Mouse (Mus musculus): ENCODE data around the gene Pctp. TPM values are rescaled to one million over a fixed set of nuclear protein-coding genes. Genes with fewer than 3 reads are reported as not detected.
A peak's percentile ranks its signal among the peaks of the same experiment; 100 is the strongest.

The Pctp gene
- total and polyA plus RNA-seq, 3 experiments, result 24.6 to 31.8 (median 28.0) TPM

GRCm38 (mm10) chr11:89945159-89945558 lies 57.5 kb downstream of the Pctp start:
- Histone ChIP-seq H3K9ac (ENCODE audit: insufficient read depth, low read depth) (no peak overlapping the region), H3K27ac (ENCODE audit: insufficient read depth, low read depth) (no peak overlapping the region), H3K9me3 (replicated peaks; ENCODE audit: low read length) (no peaks in the 10 kb centered on the region), H3K4me3 (replicated peaks in 1 of 3; ENCODE audit: low read depth in 2 of 3, low read length in 2 of 3, poor library complexity in 1 of 3) (no peak overlapping the region), H3K4me1 (ENCODE audit: control insufficient read depth in 1 of 2, insufficient read depth in 2 of 2) (peaks cover 0 to 9% of the 10 kb centered on the region in 2 experiments; a peak in 2 of 4 replicates), H3K36me3 (replicated peaks in 1 of 2; ENCODE audit: control insufficient read depth in 1 of 2, insufficient read depth in 1 of 2, low read length in 1 of 2) (no peaks in the 10 kb centered on the region), H3K79me2 (replicated peaks; ENCODE audit: control insufficient read depth, extremely low read depth, insufficient read depth, poor library complexity, severe bottlenecking) (no peaks in the 10 kb centered on the region), H3K4me2 (ENCODE audit: insufficient read depth, low read depth, poor library complexity, severe bottlenecking) (no peak overlapping the region), H3K27me3 (replicated peaks) (no peaks in the 10 kb centered on the region)
- no peak for TF ChIP-seq MAFK (IDR thresholded peaks at IDR 0.05; ENCODE audit: insufficient replicate concordance, low read length)
- no peak for TF ChIP-seq POLR2A (IDR thresholded peaks at IDR 0.05; ENCODE audit: low read depth, low read length)
- no peak for TF ChIP-seq GABPA (IDR thresholded peaks at IDR 0.05; ENCODE audit: insufficient replicate concordance, low read depth, low read length)
- TF ChIP-seq MXI1 (IDR thresholded peaks at IDR 0.05; ENCODE audit: low read depth, low read length), result no peak
- TF ChIP-seq ZKSCAN1 (IDR thresholded peaks at IDR 0.05; ENCODE audit: borderline replicate concordance, low read depth, low read length), result no peak
- no peak for TF ChIP-seq UBTF (IDR thresholded peaks at IDR 0.05; ENCODE audit: low read depth, low read length)
- TF ChIP-seq RAD21 (IDR thresholded peaks at IDR 0.05; ENCODE audit: low read depth, low read length), result no peak
- TF ChIP-seq USF2 (conservative IDR thresholded peaks at IDR 0.05; ENCODE audit: low read depth, low read length), result no peak
- TF ChIP-seq NRF1 (IDR thresholded peaks at IDR 0.05; ENCODE audit: low read depth, low read length), result no peak
- TF ChIP-seq CHD2 (IDR thresholded peaks at IDR 0.05; ENCODE audit: low read length), result no peak
- TF ChIP-seq JUN (IDR thresholded peaks at IDR 0.05; ENCODE audit: insufficient read depth, low read depth, low read length), result no peak
- TF ChIP-seq SIN3A (IDR thresholded peaks at IDR 0.05; ENCODE audit: low read length), result no peak
- TF ChIP-seq MYC (IDR thresholded peaks at IDR 0.05; ENCODE audit: low read depth, low read length), result no peak
- no peak for TF ChIP-seq MAZ (IDR thresholded peaks at IDR 0.05; ENCODE audit: low read depth, low read length)
- in situ Hi-C loops (cut with MboI; ENCODE audit: low pct_ligation_motif_present, low pct_unique_long_range_greater_than_20kb, low sequenced_read_pairs), result no loop called here
- no peak for DNase-seq (ENCODE audit: extremely low read depth)
- dilution Hi-C loops (cut with MboI; ENCODE audit: extremely low pct_ligation_motif_present, extremely low pct_unique_long_range_greater_than_20kb, low sequenced_read_pairs), result no loop called here

GRCm38 (mm10) chr11:89937241-89937640 lies 65.5 kb downstream of the Pctp start:
- Histone ChIP-seq H3K4me2 (ENCODE audit: insufficient read depth, low read depth, poor library complexity, severe bottlenecking) (peak overlapping the region; percentile 48; the same call in 1 of the 2 replicates), H3K79me2 (replicated peaks; ENCODE audit: control insufficient read depth, extremely low read depth, insufficient read depth, poor library complexity, severe bottlenecking) (no peaks in the 10 kb centered on the region), H3K9me3 (replicated peaks; ENCODE audit: low read length) (no peaks in the 10 kb centered on the region), H3K27ac (ENCODE audit: insufficient read depth, low read depth) (no peak overlapping the region), H3K27me3 (replicated peaks) (peaks cover 1% of the 10 kb centered on the region), H3K4me1 (ENCODE audit: control insufficient read depth in 1 of 2, insufficient read depth in 2 of 2) (peaks cover 0 to 27% of the 10 kb centered on the region in 2 experiments; a peak in 2 of 4 replicates), H3K9ac (ENCODE audit: insufficient read depth, low read depth) (no peak overlapping the region; the same call in 1 of the 2 replicates), H3K36me3 (replicated peaks in 1 of 2; ENCODE audit: control insufficient read depth in 1 of 2, insufficient read depth in 1 of 2, low read length in 1 of 2) (no peaks in the 10 kb centered on the region), H3K4me3 (replicated peaks in 1 of 3; ENCODE audit: low read depth in 2 of 3, low read length in 2 of 3, poor library complexity in 1 of 3) (no peak overlapping the region)
- in situ Hi-C loops (cut with MboI; ENCODE audit: low pct_ligation_motif_present, low pct_unique_long_range_greater_than_20kb, low sequenced_read_pairs) (no loop called here), dilution Hi-C loops (cut with MboI; ENCODE audit: extremely low pct_ligation_motif_present, extremely low pct_unique_long_range_greater_than_20kb, low sequenced_read_pairs) (no loop called here)
- DNase-seq (ENCODE audit: extremely low read depth), result peak; percentile 58
- TF ChIP-seq MXI1 (IDR thresholded peaks at IDR 0.05; ENCODE audit: low read depth, low read length), result no peak
- peak; percentile 88 for TF ChIP-seq BHLHE40 (IDR thresholded peaks at IDR 0.05; ENCODE audit: low read depth, low read length)
- peak in 1 of 2 experiments; percentile 66; a peak in 2 of 4 replicates for TF ChIP-seq CTCF (conservative IDR thresholded peaks at IDR 0.05 in 1 of 2, IDR thresholded peaks at IDR 0.05 in 1 of 2; ENCODE audit: low read depth in 2 of 2, low read length in 2 of 2)
- TF ChIP-seq SMC3 (IDR thresholded peaks at IDR 0.05; ENCODE audit: low read depth, low read length), result peak; percentile 46
- TF ChIP-seq RAD21 (IDR thresholded peaks at IDR 0.05; ENCODE audit: low read depth, low read length), result peak; percentile 56
- TF ChIP-seq NRF1 (IDR thresholded peaks at IDR 0.05; ENCODE audit: low read depth, low read length), result no peak

Other genes starting within 250 kb of the Pctp start
- not detected in 2 replicates for gene Ankfn1, start 225.2 kb downstream of the Pctp start, total RNA-seq (2012; rRNA removed)
- gene Ankfn1, start 225.2 kb downstream of the Pctp start, total RNA-seq (2014; rRNA removed), result not detected in 2 replicates
- gene Ankfn1, start 225.2 kb downstream of the Pctp start, polyA plus RNA-seq (2012; ENCODE audit: insufficient read length, low read depth), result not detected in 2 replicates
- gene Tmem100, start 27.5 kb upstream of the Pctp start, total RNA-seq (2012; rRNA removed), result 0.17 and 0.30 TPM in 2 replicates
- gene Tmem100, start 27.5 kb upstream of the Pctp start, total RNA-seq (2014; rRNA removed), result 1.0 and 1.2 TPM in 2 replicates
- gene Tmem100, start 27.5 kb upstream of the Pctp start, polyA plus RNA-seq (2012; ENCODE audit: insufficient read length, low read depth), result 3.5 and 3.6 TPM in 2 replicates
- 3.0 and 4.4 TPM in 2 replicates for gene Gm45716, start 184.8 kb upstream of the Pctp start, total RNA-seq (2012; rRNA removed)
- gene Gm45716, start 184.8 kb upstream of the Pctp start, total RNA-seq (2014; rRNA removed), result 9.4 and 9.9 TPM in 2 replicates
- 14.7 and 15.9 TPM in 2 replicates for gene Gm45716, start 184.8 kb upstream of the Pctp start, polyA plus RNA-seq (2012; ENCODE audit: insufficient read length, low read depth)
- 10.3 and 13.8 TPM in 2 replicates for gene Mmd, start 246.6 kb upstream of the Pctp start, total RNA-seq (2012; rRNA removed)
- 60.4 and 70.5 TPM in 2 replicates for gene Mmd, start 246.6 kb upstream of the Pctp start, total RNA-seq (2014; rRNA removed)
- gene Mmd, start 246.6 kb upstream of the Pctp start, polyA plus RNA-seq (2012; ENCODE audit: insufficient read length, low read depth), result 36.1 and 39.8 TPM in 2 replicates

Measured in CH12.LX (cell line).